Mouse (Mus musculus) intestine, postnatal 0 days (tissue): ENCODE results near the gene Gtf2h2. TPM values are rescaled to one million over a fixed set of nuclear protein-coding genes. Genes with fewer than 3 reads are reported as not detected.
A peak's percentile ranks its signal among the peaks of the same experiment; 100 is the strongest.

ENCODE experiments used
- ATAC-seq: fragments of 200-750 bp; cut with Nextera tagmentation; 2 replicates; pipeline ENCODE4 v1.8.0; 2017; ENCODE audit warnings: mild to moderate bottlenecking, moderate TSS enrichment, moderate library complexity
- H3K27ac ChIP-seq: fragments of 300-500 bp; sonication (generic); 2 replicates; pipeline ENCODE4 v1.5.1; 2014; ENCODE audit warnings: mild to moderate bottlenecking, low read depth, low read length, moderate library complexity
- H3K27me3 ChIP-seq: fragments of 300-500 bp; sonication (generic); replicated peaks from 2 replicates; pipeline ENCODE4 v1.6.1; 2014; ENCODE audit warnings: low read length, mixed read lengths; ENCODE audit not compliant: control insufficient read depth, insufficient read depth
- H3K36me3 ChIP-seq: fragments of 300-500 bp; sonication (generic); 2 replicates; pipeline ENCODE4 v1.6.1; 2014; ENCODE audit warnings: mild to moderate bottlenecking, moderate library complexity; ENCODE audit not compliant: control insufficient read depth, insufficient read depth
- H3K4me1 ChIP-seq: fragments of 300-500 bp; sonication (generic); replicated peaks from 2 replicates; pipeline ENCODE4 v1.6.1; 2014; ENCODE audit warnings: antibody characterized with exemption, low read length, mixed read lengths; ENCODE audit not compliant: control insufficient read depth, insufficient read depth
- H3K4me2 ChIP-seq: fragments of 300-500 bp; sonication (generic); replicated peaks from 2 replicates; pipeline ENCODE4 v1.6.1; 2014; ENCODE audit warnings: low read depth, mild to moderate bottlenecking, moderate library complexity
- H3K4me3 ChIP-seq: fragments of 300-500 bp; sonication (generic); 2 replicates; pipeline ENCODE4 v1.5.1; 2014; ENCODE audit warnings: low read depth, low read length
- H3K9ac ChIP-seq: fragments of 300-500 bp; sonication (generic); 2 replicates; pipeline ENCODE4 v1.6.1; 2014; ENCODE audit warnings: mild to moderate bottlenecking, low read depth, low read length
- H3K9me3 ChIP-seq: fragments of 300-500 bp; sonication (generic); 2 replicates; pipeline ENCODE4 v1.6.1; 2016; ENCODE audit warnings: mixed run types; ENCODE audit not compliant: control insufficient read depth
- CTCF ChIP-seq: sonication (generic); IDR thresholded peaks from 2 replicates; pipeline ENCODE4 v1.5.1; 2016; ENCODE audit warnings: low read depth, mild to moderate bottlenecking, control low read depth, antibody characterized with exemption, moderate library complexity
- WGBS: fragments of 180-500 bp; shearing (Covaris S2); extraction: QIAGEN DNeasy Blood & Tissue Kit; methylation state at CpG from one replicate; pipeline ENCODE4 v1.1.7; 2014; 5-methylcytosine and 5-hydroxymethylcytosine counted together
- polyA plus RNA-seq: library from polyadenylated mRNA; unstranded; fragments of >200 nt; fragmentation: Nextera tagmentation; extraction: Ambion mirVana; gene quantifications from 2 replicates; pipeline ENCODE4 v1.2.1, GENCODE M21; 2015

Gtf2h2 gene
- polyA plus RNA-seq, 1 experiment from 2014 or later: 33.4 TPM

- TF ChIP-seq CTCF: no peak
- Histone ChIP-seq H3K4me2 (no peak overlapping the region), H3K27me3 (no peaks in the 10 kb centered on the region), H3K9me3 (no peaks in the 10 kb centered on the region), H3K9ac (no peak overlapping the region), H3K4me1 (peaks cover 7% of the 10 kb centered on the region; the same call in 1 of the 2 replicates), H3K36me3 (no peaks in the 10 kb centered on the region), H3K27ac (no peak overlapping the region), H3K4me3 (no peak overlapping the region)
- no peak for ATAC-seq
- 62% methylated on average over 2 of the region's 2 CpGs for WGBS
These were observed 31.3 kb upstream of the Gtf2h2 start for GRCm38 (mm10) chr13:100523698-100524097.

- H3K36me3 ChIP-seq: no peaks in the 10 kb centered on the region
- ATAC-seq: peak; percentile 74
- TF ChIP-seq CTCF: no peak
- no peak overlapping the region for H3K4me2 ChIP-seq
- no peak overlapping the region for H3K4me3 ChIP-seq
- no peak overlapping the region for H3K9ac ChIP-seq
- peak overlapping the region; percentile 63 for H3K27ac ChIP-seq
- H3K9me3 ChIP-seq: no peaks in the 10 kb centered on the region
- peaks cover 12% of the 10 kb centered on the region; the same call in 1 of the 2 replicates for H3K4me1 ChIP-seq
- WGBS: 53% methylated on average over 9 of the region's 9 CpGs
- H3K27me3 ChIP-seq: no peaks in the 10 kb centered on the region
These were observed 29.6 kb upstream of the Gtf2h2 start for GRCm38 (mm10) chr13:100521724-100522591.

DNA sequence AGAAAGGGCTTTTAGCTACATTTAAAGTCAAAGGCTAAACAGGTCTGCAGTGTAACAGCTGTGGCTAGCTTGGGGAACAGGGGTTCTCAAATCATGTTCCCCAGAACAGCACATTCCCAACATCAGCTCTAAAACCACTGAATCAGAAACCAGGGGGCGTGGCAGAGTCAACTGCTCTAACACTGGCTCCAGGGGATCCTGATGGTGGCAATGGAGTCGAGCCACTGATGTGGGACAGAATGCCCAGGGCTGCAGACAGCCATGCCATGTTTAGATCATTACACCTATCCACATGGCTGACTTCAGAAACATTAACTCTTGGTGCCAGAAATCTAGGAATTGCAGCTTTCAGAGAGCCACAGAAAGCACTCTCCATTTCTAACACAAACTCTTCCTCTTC is 26.8 kb upstream of the Gtf2h2 start:
- no peak for ATAC-seq
- no peak overlapping the region for H3K4me2 ChIP-seq
- H3K36me3 ChIP-seq: no peaks in the 10 kb centered on the region
- H3K27ac ChIP-seq: peak overlapping the region; percentile 78
- H3K4me1 ChIP-seq: peaks cover 12% of the 10 kb centered on the region; the same call in 1 of the 2 replicates
- no peaks in the 10 kb centered on the region for H3K9me3 ChIP-seq
- no peaks in the 10 kb centered on the region for H3K27me3 ChIP-seq
- H3K4me3 ChIP-seq: no peak overlapping the region
- 62% methylated on average over 2 of the region's 2 CpGs for WGBS
- H3K9ac ChIP-seq: no peak overlapping the region
- TF ChIP-seq CTCF: 0 out of 2 replicates have a peak, but pooled peaks have one; percentile 8

DNA sequence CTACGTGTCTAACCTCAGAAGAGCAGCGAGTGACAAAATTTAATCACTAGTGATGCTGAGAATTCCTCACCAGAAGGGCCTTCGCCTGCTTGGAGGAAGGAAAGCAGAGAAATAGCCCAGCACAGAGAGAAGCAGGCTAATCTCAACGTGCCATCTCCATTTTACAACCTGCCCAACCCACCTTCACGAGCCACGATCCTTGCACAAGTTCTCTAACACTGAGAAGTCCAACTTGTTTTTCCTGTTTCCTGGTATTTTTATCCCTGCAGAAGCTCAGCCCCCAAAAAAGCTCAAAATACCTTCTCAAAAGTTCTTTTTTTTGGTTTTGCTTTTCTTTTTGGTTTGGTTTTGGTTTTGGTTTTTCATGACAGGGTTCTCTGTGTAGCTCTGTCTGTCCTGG is 25.8 kb upstream of the Gtf2h2 start:
- no peak for TF ChIP-seq CTCF

DNA sequence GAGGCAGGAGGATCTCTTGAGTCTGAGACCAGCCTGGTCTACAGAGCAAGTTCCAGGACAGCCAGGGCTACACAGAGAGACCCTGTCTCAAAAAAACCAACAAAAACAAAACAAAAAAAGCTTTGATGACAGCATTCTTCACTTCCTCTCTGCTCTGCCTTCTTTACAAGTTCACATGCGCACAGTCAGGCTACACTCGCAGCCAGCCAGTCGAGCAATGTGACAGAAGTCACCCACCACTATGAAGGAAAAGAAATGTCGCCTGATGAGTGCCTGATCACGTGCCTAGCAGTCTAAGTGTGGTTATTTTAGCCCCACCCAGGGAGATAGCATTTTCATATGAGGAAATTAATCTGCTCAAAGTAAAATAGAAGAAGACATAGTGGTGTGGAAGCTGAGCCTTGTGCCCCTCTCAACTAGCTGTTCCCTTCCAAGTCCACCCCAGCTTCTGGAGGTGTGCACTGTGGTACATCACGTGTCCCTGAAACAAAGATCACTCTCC is 25.3 kb upstream of the Gtf2h2 start:
- H3K9ac ChIP-seq: no peak overlapping the region
- no peaks in the 10 kb centered on the region for H3K36me3 ChIP-seq
- H3K27me3 ChIP-seq: no peaks in the 10 kb centered on the region
- H3K4me1 ChIP-seq: peaks cover 8% of the 10 kb centered on the region; the same call in 1 of the 2 replicates
- H3K4me2 ChIP-seq: no peak overlapping the region
- no peaks in the 10 kb centered on the region for H3K9me3 ChIP-seq
- WGBS: 40% methylated on average over 6 of the region's 6 CpGs
- H3K27ac ChIP-seq: peak overlapping the region; percentile 78
- peak; percentile 15 for ATAC-seq
- TF ChIP-seq CTCF: no peak
- no peak overlapping the region for H3K4me3 ChIP-seq

More for the DNA sequence above, 25.8 kb upstream of the Gtf2h2 start:
- H3K9ac ChIP-seq: no peak overlapping the region
- H3K4me2 ChIP-seq: no peak overlapping the region
- peaks cover 12% of the 10 kb centered on the region; the same call in 1 of the 2 replicates for H3K4me1 ChIP-seq
- H3K36me3 ChIP-seq: no peaks in the 10 kb centered on the region
- H3K9me3 ChIP-seq: no peaks in the 10 kb centered on the region
- H3K27me3 ChIP-seq: no peaks in the 10 kb centered on the region
- peak overlapping the region; percentile 78 for H3K27ac ChIP-seq
- 31% methylated on average over 6 of the region's 6 CpGs for WGBS
- ATAC-seq: peak; percentile 66
- no peak overlapping the region for H3K4me3 ChIP-seq
